Mouse (Mus musculus): ENCODE results near the gene Sept3. TPM values are rescaled to one million over a fixed set of nuclear protein-coding genes. Genes with fewer than 3 reads are reported as not detected.

Sept3 gene
- polyA plus RNA-seq, 1 experiment = 0.62 TPM

DNA sequence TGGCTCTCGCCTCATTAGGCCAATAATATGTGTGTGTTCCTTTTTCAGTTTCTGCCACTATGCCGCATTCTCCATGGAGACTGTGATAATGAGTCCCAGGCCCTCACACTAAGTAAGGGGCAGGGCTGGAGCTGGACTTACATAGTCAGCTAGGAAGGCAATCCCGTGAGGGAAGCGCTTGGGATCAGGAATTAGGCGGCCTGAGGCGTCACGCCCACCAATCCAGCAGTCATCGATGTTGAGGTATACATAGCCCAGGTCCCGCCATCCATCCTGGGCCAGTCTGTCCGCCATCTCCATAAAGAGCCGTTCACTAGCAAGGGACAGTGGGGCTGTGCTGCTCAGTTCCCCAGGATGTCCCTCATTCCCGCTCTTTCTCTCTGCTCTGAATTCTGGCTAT lies 61.9 kb downstream of the Sept3 start:
- peaks cover 56% of the 10 kb centered on the region for H3K36me3 ChIP-seq (replicated peaks; ENCODE audit: low read length)
- H3K27me3 ChIP-seq (replicated peaks) = no peaks in the 10 kb centered on the region

DNA sequence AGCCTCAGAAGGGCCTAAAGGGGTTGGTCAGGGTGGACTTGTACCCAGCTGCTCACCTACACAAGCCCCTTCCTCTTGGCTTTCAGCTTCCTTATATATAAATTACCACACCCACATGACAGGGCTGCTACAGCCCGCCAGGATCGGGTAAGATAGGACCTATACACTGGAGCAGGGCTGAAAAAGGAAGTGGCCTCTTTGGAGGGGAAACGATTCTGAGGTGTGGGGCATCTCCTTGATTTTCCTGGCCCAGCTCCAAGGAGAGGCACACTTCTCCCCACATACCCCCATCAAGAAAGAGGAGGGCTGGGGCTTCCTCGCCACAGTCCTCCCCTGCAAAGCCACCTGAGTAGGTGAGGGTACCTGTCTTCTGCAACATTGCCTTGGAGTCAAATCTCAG lies 63.2 kb downstream of the Sept3 start:
- peak overlapping the region; percentile 91 for H3K4me3 ChIP-seq (replicated peaks)
- H3K36me3 ChIP-seq (replicated peaks; ENCODE audit: low read length) = peaks cover 44% of the 10 kb centered on the region

More for the DNA sequence above, 61.9 kb downstream of the Sept3 start:
- Histone ChIP-seq H3K4me1 (peaks cover 67% of the 10 kb centered on the region), H3K9me3 (no peaks in the 10 kb centered on the region), H3K4me3 (replicated peaks) (peak overlapping the region; percentile 74)
- TF ChIP-seq GATA1 (IDR thresholded peaks at IDR 0.05; ENCODE audit: borderline replicate concordance, low read length) = no peak
- no peak for TF ChIP-seq FLI1 (IDR thresholded peaks at IDR 0.05; ENCODE audit: low read length)

DNA sequence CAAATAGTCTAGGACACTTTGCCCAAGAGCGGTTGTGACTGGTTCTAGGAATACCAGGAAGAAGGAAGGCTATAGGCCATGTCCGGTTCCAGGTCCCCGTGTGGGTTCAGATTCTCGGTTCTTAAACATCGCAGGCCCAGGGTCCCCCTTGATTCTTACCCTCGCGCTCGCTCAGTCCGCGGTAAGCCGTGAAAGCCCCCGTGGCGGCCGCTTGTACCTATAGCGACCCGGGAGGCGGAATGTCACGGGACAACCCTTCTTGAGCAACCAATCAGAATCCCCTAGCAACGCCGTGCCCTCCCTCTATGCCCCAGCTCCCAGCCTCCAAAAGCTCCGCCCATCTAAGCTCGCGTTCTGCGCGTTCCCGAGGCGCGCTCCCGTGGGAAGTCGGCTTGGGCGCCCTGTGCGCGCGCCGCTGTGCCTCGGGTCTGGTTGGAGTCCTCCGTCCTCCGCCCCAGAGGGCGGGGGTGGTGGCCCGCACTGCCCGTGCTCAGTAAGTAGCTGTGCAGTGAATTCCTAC lies 64.0 kb downstream of the Sept3 start, which contains the start of the genes Naga, Pheta2 and Smdt1:
TSS of gene Naga (minus strand) at position 333 of the 520 bp plus-strand sequence.
TSS of gene Pheta2 (plus strand) at position 350 of the 520 bp plus-strand sequence.
TSS of gene Smdt1 (plus strand) at position 367 of the 520 bp plus-strand sequence.
- H3K4me3 ChIP-seq (replicated peaks) = peak within 1 kb of the TSS; percentile 91
- peaks cover 5% of the 10 kb centered on the region; the same call in 1 of the 2 replicates for H3K9me3 ChIP-seq
- TF ChIP-seq GATA1 (IDR thresholded peaks at IDR 0.05; ENCODE audit: borderline replicate concordance, low read length) = no peak
- no peak for TF ChIP-seq FLI1 (IDR thresholded peaks at IDR 0.05; ENCODE audit: low read length)
- peaks cover 78% of the 10 kb centered on the region for H3K4me1 ChIP-seq
- H3K36me3 ChIP-seq (replicated peaks; ENCODE audit: low read length) = peaks cover 44% of the 10 kb centered on the region
- H3K27me3 ChIP-seq (replicated peaks) = no peaks in the 10 kb centered on the region

More for the DNA sequence above, 63.2 kb downstream of the Sept3 start:
- Histone ChIP-seq H3K27me3 (replicated peaks) (no peaks in the 10 kb centered on the region), H3K9me3 (no peaks in the 10 kb centered on the region), H3K4me1 (peaks cover 70% of the 10 kb centered on the region)
- TF ChIP-seq FLI1 (IDR thresholded peaks at IDR 0.05; ENCODE audit: low read length) (no peak), GATA1 (IDR thresholded peaks at IDR 0.05; ENCODE audit: borderline replicate concordance, low read length) (no peak)

DNA sequence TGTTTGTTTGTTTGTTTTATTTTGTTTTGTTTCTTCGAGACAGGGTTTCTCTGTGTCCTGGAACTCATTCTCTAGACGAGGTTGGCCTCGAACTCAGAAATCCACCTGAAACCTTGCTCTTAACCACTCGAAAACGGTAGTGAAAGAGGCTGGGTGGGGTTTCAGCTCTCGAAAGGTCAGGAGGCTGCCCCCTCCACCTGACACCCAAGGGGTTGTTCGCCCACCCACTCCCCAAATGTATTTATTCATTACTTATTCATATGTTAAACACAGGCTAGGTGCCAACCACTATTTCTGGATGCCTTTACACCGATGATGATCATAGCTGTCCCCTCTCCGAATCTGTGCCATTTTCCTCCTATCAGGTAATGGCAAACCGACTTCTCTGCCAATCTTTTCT lies 64.5 kb downstream of the Sept3 start:
- TF ChIP-seq GATA1 (IDR thresholded peaks at IDR 0.05; ENCODE audit: borderline replicate concordance, low read length) (no peak), FLI1 (IDR thresholded peaks at IDR 0.05; ENCODE audit: low read length) (no peak)
- Histone ChIP-seq H3K4me3 (replicated peaks) (peak overlapping the region; percentile 91), H3K27me3 (replicated peaks) (no peaks in the 10 kb centered on the region), H3K36me3 (replicated peaks; ENCODE audit: low read length) (peaks cover 45% of the 10 kb centered on the region), H3K4me1 (peaks cover 83% of the 10 kb centered on the region), H3K9me3 (peaks cover 5% of the 10 kb centered on the region; the same call in 1 of the 2 replicates)

DNA sequence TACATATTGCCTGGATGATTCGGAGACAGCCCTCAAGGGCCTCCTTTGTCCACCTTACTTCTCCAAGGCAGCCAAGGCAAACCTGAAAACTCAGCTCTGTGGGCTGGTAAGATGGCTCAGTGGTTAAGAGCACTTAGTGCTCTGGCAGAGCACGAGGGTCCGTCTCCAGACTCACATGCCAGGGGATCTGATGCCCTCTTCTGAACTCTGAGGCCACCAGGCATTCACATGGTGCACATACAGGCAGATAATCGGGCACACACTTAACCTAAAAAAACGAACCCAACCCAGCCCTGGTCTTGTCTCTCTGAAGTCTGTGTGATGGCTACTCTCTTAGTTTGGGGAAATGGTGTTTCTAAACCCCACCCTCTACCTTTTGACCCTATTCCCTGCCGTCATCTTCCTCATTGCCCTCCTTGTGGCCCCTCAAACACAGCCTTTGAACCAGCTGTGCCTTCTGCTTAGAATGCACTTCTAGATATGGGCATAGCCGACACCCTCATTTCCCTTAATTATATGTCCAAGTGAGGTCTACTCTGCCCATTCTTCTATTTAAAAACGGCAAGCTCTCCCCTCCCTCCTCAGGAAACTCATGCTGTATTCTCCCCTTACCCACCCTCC lies 65.1 kb downstream of the Sept3 start:
- peaks cover 45% of the 10 kb centered on the region for H3K36me3 ChIP-seq (replicated peaks; ENCODE audit: low read length)
- H3K4me3 ChIP-seq (replicated peaks) = peak overlapping the region; percentile 91
- TF ChIP-seq FLI1 (IDR thresholded peaks at IDR 0.05; ENCODE audit: low read length) (no peak), GATA1 (IDR thresholded peaks at IDR 0.05; ENCODE audit: borderline replicate concordance, low read length) (no peak)
- H3K27me3 ChIP-seq (replicated peaks) = no peaks in the 10 kb centered on the region
- peaks cover 5% of the 10 kb centered on the region; the same call in 1 of the 2 replicates for H3K9me3 ChIP-seq
- H3K4me1 ChIP-seq = peaks cover 89% of the 10 kb centered on the region

DNA sequence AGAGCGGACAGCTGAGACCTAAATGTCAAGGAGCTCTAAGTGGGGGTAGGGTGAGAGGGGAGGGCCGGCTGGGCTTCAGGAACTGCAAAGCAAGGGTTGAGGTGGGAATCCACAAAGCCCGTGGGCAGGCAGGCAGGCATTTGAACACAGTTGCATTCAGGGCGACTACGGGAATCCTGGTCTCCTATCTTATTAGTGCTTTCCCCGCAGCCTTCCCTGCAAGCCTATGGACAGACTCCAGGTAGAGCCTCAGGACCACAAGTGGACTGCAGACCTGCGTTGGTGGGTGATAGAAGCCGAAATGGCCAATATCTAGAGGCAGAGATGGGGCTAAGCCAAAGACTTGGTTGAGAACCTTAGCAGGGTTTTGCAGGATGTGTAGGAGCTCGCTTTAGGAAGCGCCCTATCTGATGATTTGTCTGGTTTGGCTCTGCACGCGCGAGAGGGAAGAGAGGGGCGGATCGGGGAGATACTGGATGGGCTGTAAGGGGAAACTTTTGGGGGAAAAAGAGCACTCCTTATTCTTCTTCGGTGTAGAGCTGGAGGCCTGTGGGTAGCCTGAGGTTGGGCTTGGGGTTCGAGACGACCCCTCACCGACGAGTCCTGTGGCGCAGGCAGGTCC lies 65.8 kb downstream of the Sept3 start:
- Histone ChIP-seq H3K9me3 (peaks cover 5% of the 10 kb centered on the region; the same call in 1 of the 2 replicates), H3K4me3 (replicated peaks) (peak overlapping the region; percentile 92), H3K27me3 (replicated peaks) (no peaks in the 10 kb centered on the region), H3K36me3 (replicated peaks; ENCODE audit: low read length) (peaks cover 40% of the 10 kb centered on the region), H3K4me1 (peaks cover 90% of the 10 kb centered on the region)
- TF ChIP-seq GATA1 (IDR thresholded peaks at IDR 0.05; ENCODE audit: borderline replicate concordance, low read length) (no peak), FLI1 (IDR thresholded peaks at IDR 0.05; ENCODE audit: low read length) (no peak)

DNA sequence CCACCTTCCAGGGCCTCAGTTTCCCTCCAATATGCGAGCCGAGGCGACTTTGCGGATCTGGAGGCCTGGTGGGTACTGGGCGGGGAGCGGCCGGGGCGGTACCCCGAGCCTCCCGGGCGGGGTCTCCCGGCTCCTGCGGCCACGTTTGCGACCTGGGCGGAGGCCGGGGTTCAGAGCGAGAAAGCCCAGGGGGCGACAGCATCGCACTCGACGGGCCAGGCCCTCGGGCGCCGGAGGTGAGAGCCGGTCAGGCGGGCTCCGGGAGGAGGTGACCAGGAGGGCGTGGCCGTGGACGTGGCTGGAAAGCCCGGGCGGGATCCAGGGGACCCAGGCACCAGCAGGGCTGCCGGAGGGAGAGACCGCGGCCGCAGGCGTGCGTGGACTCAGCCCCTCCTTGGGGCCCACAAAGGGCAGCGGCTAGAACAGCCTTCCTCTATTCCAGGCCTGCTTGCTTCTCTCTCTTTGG lies 66.4 kb downstream of the Sept3 start:
- H3K27me3 ChIP-seq (replicated peaks) = no peaks in the 10 kb centered on the region
- TF ChIP-seq FLI1 (IDR thresholded peaks at IDR 0.05; ENCODE audit: low read length) (no peak), GATA1 (IDR thresholded peaks at IDR 0.05; ENCODE audit: borderline replicate concordance, low read length) (no peak)
- peaks cover 5% of the 10 kb centered on the region; the same call in 1 of the 2 replicates for H3K9me3 ChIP-seq
- peaks cover 34% of the 10 kb centered on the region for H3K36me3 ChIP-seq (replicated peaks; ENCODE audit: low read length)
- H3K4me3 ChIP-seq (replicated peaks) = peak overlapping the region; percentile 92
- H3K4me1 ChIP-seq = peaks cover 85% of the 10 kb centered on the region

DNA sequence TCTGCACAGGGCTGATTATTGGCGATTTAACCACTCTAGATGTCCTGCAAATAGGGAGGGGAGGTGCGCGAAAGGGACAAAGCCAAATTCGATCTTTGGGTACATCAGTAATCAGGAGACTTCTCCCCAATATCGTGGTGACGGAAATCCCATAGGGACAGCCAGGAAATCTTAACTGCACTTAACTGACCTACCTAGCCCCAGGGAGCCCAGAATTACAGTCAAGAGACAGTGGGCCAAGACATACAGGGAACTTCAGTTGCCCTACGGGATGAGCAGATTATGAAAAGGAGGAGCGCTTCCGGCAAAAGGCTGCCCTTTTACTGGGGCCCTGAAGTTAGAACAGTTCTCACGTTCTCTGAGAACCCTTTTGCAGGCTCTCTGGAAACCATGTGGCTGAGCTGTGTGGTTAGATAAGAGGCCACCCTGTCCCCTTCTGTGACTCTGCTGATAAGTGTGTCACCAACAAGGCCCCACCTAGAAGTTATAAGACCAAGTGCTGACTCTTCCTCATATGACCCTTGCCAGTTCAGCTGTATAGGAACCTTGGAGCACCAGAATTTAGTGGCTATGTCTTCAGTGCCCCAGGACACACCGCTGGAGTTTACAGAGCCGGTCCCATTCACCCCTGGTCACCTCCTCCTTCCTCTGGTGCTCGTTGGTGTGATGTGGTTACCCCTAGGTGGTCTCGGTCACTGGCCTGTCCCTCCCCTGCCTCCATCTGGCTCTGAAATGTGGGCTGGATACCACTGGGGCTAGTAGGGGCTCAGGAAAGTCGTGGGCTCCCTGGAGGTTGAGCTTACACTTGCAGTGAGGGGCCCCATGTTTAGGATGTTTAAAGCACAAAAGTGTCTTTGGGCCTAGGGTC lies 67.2 kb downstream of the Sept3 start:
- Histone ChIP-seq H3K4me3 (replicated peaks) (peak overlapping the region; percentile 92), H3K27me3 (replicated peaks) (no peaks in the 10 kb centered on the region), H3K9me3 (peaks cover 5% of the 10 kb centered on the region; the same call in 1 of the 2 replicates), H3K4me1 (peaks cover 83% of the 10 kb centered on the region), H3K36me3 (replicated peaks; ENCODE audit: low read length) (peaks cover 26% of the 10 kb centered on the region)
- TF ChIP-seq FLI1 (IDR thresholded peaks at IDR 0.05; ENCODE audit: low read length) (no peak), GATA1 (IDR thresholded peaks at IDR 0.05; ENCODE audit: borderline replicate concordance, low read length) (peak; percentile 54; the same call in 1 of the 3 replicates)

DNA sequence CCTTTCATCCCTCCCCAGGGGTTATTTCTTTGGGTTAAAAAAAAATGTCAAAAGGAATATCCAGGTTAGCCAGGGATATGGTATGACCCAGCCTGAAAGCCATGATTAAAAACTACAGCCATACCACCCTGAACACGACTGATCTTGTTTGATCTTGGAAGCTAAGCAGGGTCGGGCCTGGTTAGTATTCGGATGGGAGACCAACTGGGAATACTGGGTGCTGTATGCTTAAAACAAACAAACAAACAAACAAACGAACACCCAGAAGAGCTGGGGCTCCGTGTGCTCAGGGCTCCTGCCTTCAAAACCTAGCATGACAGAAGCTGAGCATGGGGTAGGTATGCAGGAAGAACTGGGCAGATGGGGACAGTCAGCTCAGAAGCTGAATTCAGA lies 67.8 kb downstream of the Sept3 start:
- Histone ChIP-seq H3K27me3 (replicated peaks) (no peaks in the 10 kb centered on the region), H3K4me3 (replicated peaks) (peak overlapping the region; percentile 92), H3K4me1 (peaks cover 83% of the 10 kb centered on the region), H3K36me3 (replicated peaks; ENCODE audit: low read length) (peaks cover 26% of the 10 kb centered on the region), H3K9me3 (peaks cover 5% of the 10 kb centered on the region; the same call in 1 of the 2 replicates)
- no peak for TF ChIP-seq FLI1 (IDR thresholded peaks at IDR 0.05; ENCODE audit: low read length)
- TF ChIP-seq GATA1 (IDR thresholded peaks at IDR 0.05; ENCODE audit: borderline replicate concordance, low read length) = no peak
